Mouse (Mus musculus): ENCODE data around the gene Mpp6.

- no peak for TF ChIP-seq GATA1 (IDR thresholded peaks at IDR 0.05; ENCODE audit: low read length)
- TF ChIP-seq TAL1 (IDR thresholded peaks at IDR 0.05; ENCODE audit: low read length) = no peak
Observed at GRCm38 (mm10) chr6:50220863-50221262, 110.8 kb downstream of the Mpp6 start.

Data from erythroblast, embryonic 14.5 days (primary cell).